Mouse (Mus musculus) liver, embryonic 16.5 days (tissue): ENCODE measurements at regions not wholly inside any gene's neighbourhood (a gene's known extent, or its start where the extent isn't known, plus 50 kb on each side); places are given as distances from the start of the nearest gene placed in this dataset.

Experiments used
- ATAC-seq: fragments of 200-750 bp; cut with Nextera tagmentation; 2 replicates; pipeline ENCODE4 v1.8.0; 2017; ENCODE audit warnings: low read depth, mild to moderate bottlenecking, moderate number of reproducible peaks, moderate library complexity
- H3K27ac ChIP-seq: fragments of 300-500 bp; sonication (generic); 2 replicates; pipeline ENCODE4 v1.5.1; 2014; ENCODE audit warnings: mild to moderate bottlenecking, low read length
- H3K27me3 ChIP-seq: fragments of 300-500 bp; sonication (generic); 2 replicates; pipeline ENCODE4 v1.6.1; 2014; ENCODE audit warnings: low read depth, low read length, mixed read lengths; ENCODE audit not compliant: control insufficient read depth, insufficient read depth
- H3K36me3 ChIP-seq: fragments of 300-500 bp; sonication (generic); 2 replicates; pipeline ENCODE4 v1.6.1; 2014; ENCODE audit warnings: mild to moderate bottlenecking; ENCODE audit not compliant: control insufficient read depth, insufficient read depth
- H3K4me1 ChIP-seq: fragments of 300-500 bp; sonication (generic); 2 replicates; pipeline ENCODE4 v1.6.1; 2014; ENCODE audit warnings: low read depth, low read length, mixed read lengths; ENCODE audit not compliant: control insufficient read depth
- H3K4me2 ChIP-seq: fragments of 300-500 bp; sonication (generic); 2 replicates; pipeline ENCODE4 v1.6.1; 2014; ENCODE audit warnings: low read depth, low read length, mixed read lengths
- H3K4me3 ChIP-seq: fragments of 300-500 bp; sonication (generic); 2 replicates; pipeline ENCODE4 v1.5.1; 2014; ENCODE audit warnings: low read depth, mild to moderate bottlenecking, low read length
- H3K9ac ChIP-seq: fragments of 300-500 bp; sonication (generic); 2 replicates; pipeline ENCODE4 v1.6.1; 2014; ENCODE audit warnings: low read depth, low read length
- H3K9me3 ChIP-seq: fragments of 300-500 bp; sonication (generic); replicated peaks from 2 replicates; pipeline ENCODE4 v1.6.1; 2016; ENCODE audit warnings: low read length; ENCODE audit not compliant: control insufficient read depth
- WGBS: fragments of 180-500 bp; shearing (Covaris S2); extraction: QIAGEN DNeasy Blood & Tissue Kit; methylation state at CpG from one replicate; pipeline ENCODE4 v1.1.7; 2014; ENCODE audit not compliant: insufficient replicate concordance; 5-methylcytosine and 5-hydroxymethylcytosine counted together

GRCm38 (mm10) chr16:86776086-86776485 is 577.9 kb upstream of the N6amt1 start:
- 52% methylated on average over 2 of the region's 2 CpGs for WGBS
- no peak overlapping the region for H3K27ac ChIP-seq
- no peak overlapping the region for H3K9ac ChIP-seq
- no peak overlapping the region for H3K4me3 ChIP-seq
- no peaks in the 10 kb centered on the region for H3K4me1 ChIP-seq
- H3K4me2 ChIP-seq, result no peak overlapping the region
- no peaks in the 10 kb centered on the region for H3K9me3 ChIP-seq
- no peaks in the 10 kb centered on the region for H3K27me3 ChIP-seq
- H3K36me3 ChIP-seq, result no peaks in the 10 kb centered on the region
- no peak for ATAC-seq

GRCm38 (mm10) chr16:86772586-86772985 is 581.4 kb upstream of the N6amt1 start:
- H3K27me3 ChIP-seq, result no peaks in the 10 kb centered on the region
- no peaks in the 10 kb centered on the region for H3K36me3 ChIP-seq
- WGBS, result 25% methylated on average over 1 of the region's 1 CpGs
- no peak overlapping the region for H3K9ac ChIP-seq
- H3K9me3 ChIP-seq, result no peaks in the 10 kb centered on the region
- ATAC-seq, result no peak
- no peak overlapping the region for H3K4me3 ChIP-seq
- no peaks in the 10 kb centered on the region for H3K4me1 ChIP-seq
- no peak overlapping the region for H3K4me2 ChIP-seq
- no peak overlapping the region for H3K27ac ChIP-seq

DNA sequence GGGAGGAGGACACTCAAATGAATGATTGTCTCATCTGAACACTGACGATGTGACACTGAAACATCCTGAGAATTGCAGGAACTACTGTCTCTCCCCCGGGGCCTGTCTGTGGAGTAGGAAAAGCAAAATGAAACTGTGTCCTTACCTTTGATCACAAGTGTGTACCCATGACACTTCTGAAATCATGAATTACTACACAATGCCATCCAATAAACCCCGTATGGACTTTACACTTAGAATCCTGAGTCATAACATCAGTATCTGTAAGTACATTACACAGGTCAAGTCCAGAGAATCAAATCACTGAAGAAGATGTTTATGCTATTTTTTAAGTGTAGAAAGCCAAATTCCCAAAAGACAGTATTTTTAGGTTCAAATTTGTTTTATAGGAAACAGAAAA is 585.1 kb upstream of the N6amt1 start:
- ATAC-seq, result no peak
- Histone ChIP-seq H3K27ac (no peak overlapping the region), H3K4me1 (no peaks in the 10 kb centered on the region), H3K36me3 (no peaks in the 10 kb centered on the region), H3K4me2 (no peak overlapping the region), H3K9ac (no peak overlapping the region), H3K9me3 (no peaks in the 10 kb centered on the region), H3K27me3 (no peaks in the 10 kb centered on the region), H3K4me3 (no peak overlapping the region)
- 65% methylated on average over 3 of the region's 3 CpGs for WGBS

DNA sequence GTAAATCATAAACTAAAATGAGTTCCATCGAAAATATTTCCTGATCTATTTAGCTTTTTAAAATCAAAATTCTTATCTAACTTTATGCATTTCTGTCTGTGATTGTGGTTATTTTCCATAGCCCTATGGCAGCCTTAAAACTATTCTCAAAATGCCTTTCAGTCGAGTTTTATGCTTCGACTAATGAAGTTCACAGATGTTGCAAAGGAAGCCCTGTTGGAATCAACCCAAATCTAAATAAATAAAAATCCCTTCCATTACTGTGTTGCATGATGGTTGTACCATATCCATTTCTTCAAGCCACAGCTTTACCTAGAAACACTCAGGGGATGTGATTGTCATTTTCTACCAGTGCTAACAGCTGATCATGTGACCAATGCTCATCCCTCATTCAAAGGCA is 585.6 kb upstream of the N6amt1 start:
- no peaks in the 10 kb centered on the region for H3K9me3 ChIP-seq
- WGBS, result 48% methylated on average over 3 of the region's 3 CpGs
- H3K4me2 ChIP-seq, result no peak overlapping the region
- H3K27me3 ChIP-seq, result no peaks in the 10 kb centered on the region
- H3K4me3 ChIP-seq, result no peak overlapping the region
- H3K4me1 ChIP-seq, result no peaks in the 10 kb centered on the region
- no peak for ATAC-seq
- H3K27ac ChIP-seq, result no peak overlapping the region
- no peak overlapping the region for H3K9ac ChIP-seq
- no peaks in the 10 kb centered on the region for H3K36me3 ChIP-seq

GRCm38 (mm10) chr16:86765974-86766373 is 588.0 kb upstream of the N6amt1 start:
- no peak overlapping the region for H3K27ac ChIP-seq
- no peaks in the 10 kb centered on the region for H3K4me1 ChIP-seq
- no peak overlapping the region for H3K4me2 ChIP-seq
- no peaks in the 10 kb centered on the region for H3K36me3 ChIP-seq
- no peaks in the 10 kb centered on the region for H3K9me3 ChIP-seq
- no peak overlapping the region for H3K9ac ChIP-seq
- 70% methylated on average over 8 of the region's 8 CpGs for WGBS
- H3K27me3 ChIP-seq, result no peaks in the 10 kb centered on the region
- ATAC-seq, result no peak
- no peak overlapping the region for H3K4me3 ChIP-seq

DNA sequence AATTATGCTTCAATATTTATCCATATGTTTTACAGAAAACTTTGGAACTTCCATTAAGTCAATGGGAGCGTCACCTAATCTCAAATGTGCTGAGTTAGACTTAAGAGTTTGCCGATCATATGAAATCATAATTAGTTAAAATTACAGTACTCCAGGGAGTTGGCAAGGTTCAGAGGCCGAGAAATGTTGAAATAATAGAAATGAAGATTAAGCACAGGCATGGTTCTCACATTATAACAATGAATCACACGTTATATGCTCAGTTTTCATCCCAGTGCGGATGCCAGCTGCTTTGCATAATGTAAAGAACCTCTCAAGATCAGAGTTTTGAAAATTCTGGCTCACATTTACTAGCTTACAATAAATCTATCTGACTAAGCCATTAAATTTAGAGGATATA is 612.7 kb upstream of the N6amt1 start:
- 49% methylated on average over 5 of the region's 5 CpGs for WGBS
- Histone ChIP-seq H3K4me2 (no peak overlapping the region), H3K27ac (no peak overlapping the region), H3K4me1 (no peaks in the 10 kb centered on the region), H3K4me3 (no peak overlapping the region), H3K9me3 (no peaks in the 10 kb centered on the region), H3K9ac (no peak overlapping the region), H3K36me3 (no peaks in the 10 kb centered on the region), H3K27me3 (no peaks in the 10 kb centered on the region)
- no peak for ATAC-seq

DNA sequence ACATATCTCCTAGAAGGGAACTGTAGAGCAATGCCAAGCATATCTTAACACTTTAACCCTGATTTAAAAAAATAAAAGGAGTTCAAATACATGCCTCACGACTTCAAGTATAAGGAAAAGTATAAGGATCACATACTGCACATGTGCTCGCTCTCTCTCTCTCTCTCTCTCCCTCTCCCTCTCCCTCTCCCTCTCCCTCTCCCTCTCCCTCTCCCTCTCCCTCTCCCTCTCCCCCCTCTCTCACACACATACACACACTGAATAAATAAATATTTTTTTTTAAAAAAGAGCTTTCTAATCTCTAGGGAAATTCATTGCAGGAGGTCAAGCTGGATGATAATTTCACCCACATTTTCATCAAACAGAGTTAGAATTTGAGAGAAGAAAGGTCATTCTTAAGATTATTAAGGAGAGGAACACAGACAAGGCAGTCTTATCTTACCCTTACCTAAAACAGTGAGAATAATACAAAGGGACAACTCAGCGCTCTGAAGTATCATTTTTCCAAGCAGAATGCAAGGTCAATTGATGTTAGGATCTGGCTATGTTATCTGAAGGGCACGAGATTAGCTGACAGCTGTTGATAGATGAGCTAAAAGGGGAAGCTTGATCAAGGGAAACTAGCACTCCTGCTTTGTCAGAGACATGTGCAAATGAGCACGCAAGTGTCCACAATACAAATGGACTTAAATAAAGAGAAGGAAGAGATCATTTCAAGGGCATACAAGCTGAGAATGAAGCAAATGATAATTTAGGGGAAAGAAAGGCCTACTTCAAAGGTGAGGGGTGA is 634.8 kb upstream of the N6amt1 start:
- 38% methylated on average over 5 of the region's 5 CpGs for WGBS
- Histone ChIP-seq H3K36me3 (no peaks in the 10 kb centered on the region), H3K9ac (no peak overlapping the region), H3K27ac (no peak overlapping the region), H3K4me1 (no peaks in the 10 kb centered on the region), H3K4me2 (no peak overlapping the region), H3K9me3 (no peaks in the 10 kb centered on the region), H3K27me3 (no peaks in the 10 kb centered on the region), H3K4me3 (no peak overlapping the region)
- ATAC-seq, result no peak

DNA sequence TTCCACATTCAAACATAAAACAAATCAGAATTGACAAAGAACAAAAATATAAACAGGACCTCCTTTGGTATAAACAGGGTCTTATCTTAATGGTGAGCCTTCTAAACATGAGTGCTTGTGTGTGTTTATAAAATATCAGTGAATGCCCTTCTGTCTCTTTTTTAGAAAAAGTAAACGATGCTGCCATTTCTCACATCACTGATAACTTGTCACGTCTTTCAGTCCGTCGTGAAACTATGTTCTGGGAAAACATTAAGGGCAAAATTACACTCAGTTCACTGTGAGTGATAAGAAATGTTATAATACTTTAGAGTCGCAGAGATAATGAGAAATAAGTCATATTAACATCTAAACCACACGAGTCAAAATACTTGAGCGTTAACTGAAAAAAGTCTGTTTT is 635.6 kb upstream of the N6amt1 start:
- 57% methylated on average over 7 of the region's 7 CpGs for WGBS
- H3K9me3 ChIP-seq, result no peaks in the 10 kb centered on the region
- no peak overlapping the region for H3K4me3 ChIP-seq
- no peaks in the 10 kb centered on the region for H3K27me3 ChIP-seq
- no peak overlapping the region for H3K4me2 ChIP-seq
- no peak for ATAC-seq
- no peak overlapping the region for H3K9ac ChIP-seq
- no peaks in the 10 kb centered on the region for H3K4me1 ChIP-seq
- H3K27ac ChIP-seq, result no peak overlapping the region
- no peaks in the 10 kb centered on the region for H3K36me3 ChIP-seq

GRCm38 (mm10) chr16:86701700-86702099 is 652.3 kb upstream of the N6amt1 start:
- Histone ChIP-seq H3K9me3 (no peaks in the 10 kb centered on the region), H3K27me3 (no peaks in the 10 kb centered on the region), H3K4me3 (no peak overlapping the region), H3K27ac (no peak overlapping the region), H3K9ac (no peak overlapping the region), H3K36me3 (no peaks in the 10 kb centered on the region), H3K4me1 (no peaks in the 10 kb centered on the region), H3K4me2 (no peak overlapping the region)
- no peak for ATAC-seq
- WGBS, result 49% methylated on average over 4 of the region's 4 CpGs
